Mouse (Mus musculus): ENCODE data around the gene Odf3l1. TPM values are rescaled to one million over a fixed set of nuclear protein-coding genes. Genes with fewer than 3 reads are reported as not detected.

Odf3l1 gene
- total RNA-seq, 2 experiments from 2014 or later, result not detected

GRCm38 (mm10) chr9:56850905-56851252 lies 13.6 kb downstream of the Odf3l1 start:
- no peak for ATAC-seq (replicated peaks; ENCODE audit: low FRiP score, poor library complexity, severe bottlenecking)

- ATAC-seq (replicated peaks; ENCODE audit: low FRiP score, poor library complexity, severe bottlenecking), result no peak
These were observed 14.2 kb downstream of the Odf3l1 start for GRCm38 (mm10) chr9:56850128-56850904.

- ATAC-seq (replicated peaks; ENCODE audit: low FRiP score, poor library complexity, severe bottlenecking), result peak; percentile 63; the same call in 1 of the 2 replicates
These were observed 17.0 kb downstream of the Odf3l1 start for GRCm38 (mm10) chr9:56847523-56847922.

GRCm38 (mm10) chr9:56844644-56845043 lies 19.8 kb downstream of the Odf3l1 start:
- ATAC-seq (replicated peaks; ENCODE audit: low FRiP score, poor library complexity, severe bottlenecking), result no peak

- ATAC-seq (replicated peaks; ENCODE audit: low FRiP score, poor library complexity, severe bottlenecking), result 0 out of 2 replicates have a peak, but pooled peaks have one; percentile 38
These were observed 20.7 kb downstream of the Odf3l1 start for GRCm38 (mm10) chr9:56843679-56844188.

GRCm38 (mm10) chr9:56842303-56842719 lies 22.2 kb downstream of the Odf3l1 start:
- ATAC-seq (replicated peaks; ENCODE audit: low FRiP score, poor library complexity, severe bottlenecking), result no peak

GRCm38 (mm10) chr9:56841864-56842263 lies 22.6 kb downstream of the Odf3l1 start:
- ATAC-seq (replicated peaks; ENCODE audit: low FRiP score, poor library complexity, severe bottlenecking), result no peak

GRCm38 (mm10) chr9:56840721-56841120 lies 23.8 kb downstream of the Odf3l1 start:
- ATAC-seq (replicated peaks; ENCODE audit: low FRiP score, poor library complexity, severe bottlenecking), result no peak

GRCm38 (mm10) chr9:56835152-56835551 lies 29.3 kb downstream of the Odf3l1 start:
- ATAC-seq (replicated peaks; ENCODE audit: low FRiP score, poor library complexity, severe bottlenecking), result no peak

- ATAC-seq (replicated peaks; ENCODE audit: low FRiP score, poor library complexity, severe bottlenecking), result no peak
These were observed 31.6 kb downstream of the Odf3l1 start for GRCm38 (mm10) chr9:56832900-56833299.

GRCm38 (mm10) chr9:56831904-56832303 lies 32.6 kb downstream of the Odf3l1 start:
- ATAC-seq (replicated peaks; ENCODE audit: low FRiP score, poor library complexity, severe bottlenecking), result no peak

- no peak for ATAC-seq (replicated peaks; ENCODE audit: low FRiP score, poor library complexity, severe bottlenecking)
These were observed 34.3 kb downstream of the Odf3l1 start for GRCm38 (mm10) chr9:56830162-56830561.

- ATAC-seq (replicated peaks; ENCODE audit: low FRiP score, poor library complexity, severe bottlenecking), result no peak
These were observed 35.6 kb downstream of the Odf3l1 start for GRCm38 (mm10) chr9:56828841-56829240.

GRCm38 (mm10) chr9:56828146-56828545 lies 36.3 kb downstream of the Odf3l1 start:
- ATAC-seq (replicated peaks; ENCODE audit: low FRiP score, poor library complexity, severe bottlenecking), result no peak

- ATAC-seq (replicated peaks; ENCODE audit: low FRiP score, poor library complexity, severe bottlenecking), result no peak
These were observed 38.8 kb downstream of the Odf3l1 start for GRCm38 (mm10) chr9:56825476-56826213.

GRCm38 (mm10) chr9:56824900-56825299 lies 39.6 kb downstream of the Odf3l1 start:
- ATAC-seq (replicated peaks; ENCODE audit: low FRiP score, poor library complexity, severe bottlenecking), result no peak

- ATAC-seq (replicated peaks; ENCODE audit: low FRiP score, poor library complexity, severe bottlenecking), result no peak
These were observed 53.6 kb downstream of the Odf3l1 start for GRCm38 (mm10) chr9:56810916-56811315.

GRCm38 (mm10) chr9:56807990-56808389 lies 56.5 kb downstream of the Odf3l1 start:
- ATAC-seq (replicated peaks; ENCODE audit: low FRiP score, poor library complexity, severe bottlenecking), result no peak

GRCm38 (mm10) chr9:56803146-56803545 lies 61.3 kb downstream of the Odf3l1 start:
- no peak for ATAC-seq (replicated peaks; ENCODE audit: low FRiP score, poor library complexity, severe bottlenecking)
